Mouse (Mus musculus): ENCODE measurements around the gene Sptb. TPM values are rescaled to one million over a fixed set of nuclear protein-coding genes. Genes with fewer than 3 reads are reported as not detected.
A peak's percentile ranks its signal among the peaks of the same experiment; 100 is the strongest.

Gene Sptb
- polyA plus RNA-seq, 1 experiment from 2014 or later = 5.1 TPM

DNA sequence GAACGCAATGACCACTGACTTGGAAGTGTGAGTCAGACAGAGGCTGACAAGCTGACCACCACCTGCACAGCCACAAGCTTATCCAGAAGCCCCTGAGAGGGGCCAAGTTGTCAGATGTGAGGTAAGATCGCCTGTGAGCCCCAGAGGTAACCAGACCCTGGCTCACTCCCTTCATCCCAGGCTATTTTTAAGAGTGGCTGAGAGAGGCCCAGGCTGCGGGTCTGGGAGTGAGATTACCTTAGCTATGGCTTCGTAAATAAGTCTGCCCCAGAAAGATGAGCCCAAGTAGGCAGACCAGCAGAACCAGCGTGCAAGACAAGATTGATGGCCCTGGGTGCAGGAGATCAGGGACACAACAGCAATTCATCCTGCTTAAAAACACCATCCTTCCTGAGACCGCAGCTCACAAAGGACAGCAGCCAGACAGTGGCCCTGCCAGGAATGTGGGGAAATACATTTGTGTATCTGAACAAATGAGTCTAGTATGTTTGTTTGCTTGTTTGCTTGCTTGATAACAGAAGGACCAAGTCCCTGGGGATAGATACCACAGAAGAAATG lies 58.5 kb downstream of the Sptb start:
- no peaks in the 10 kb centered on the region for H3K9me3 ChIP-seq (replicated peaks; ENCODE audit: control insufficient read depth, low read length, poor library complexity, severe bottlenecking)
- H3K9ac ChIP-seq (ENCODE audit: low read depth, low read length) = no peak overlapping the region
- no peak overlapping the region for H3K4me2 ChIP-seq (ENCODE audit: low read length)
- ATAC-seq = no peak
- WGBS = 92% methylated on average over 6 of the region's 6 CpGs
- no peak overlapping the region for H3K4me3 ChIP-seq (ENCODE audit: low read depth, low read length)
- no peaks in the 10 kb centered on the region for H3K36me3 ChIP-seq (ENCODE audit: control insufficient read depth, insufficient read depth, low read length)
- H3K27ac ChIP-seq (ENCODE audit: low read length) = no peak overlapping the region
- no peaks in the 10 kb centered on the region for H3K27me3 ChIP-seq (ENCODE audit: control insufficient read depth, insufficient read depth, low read depth, low read length)
- H3K4me1 ChIP-seq (ENCODE audit: control insufficient read depth, insufficient read depth, low read length) = peaks cover 2% of the 10 kb centered on the region; the same call in 1 of the 2 replicates

DNA sequence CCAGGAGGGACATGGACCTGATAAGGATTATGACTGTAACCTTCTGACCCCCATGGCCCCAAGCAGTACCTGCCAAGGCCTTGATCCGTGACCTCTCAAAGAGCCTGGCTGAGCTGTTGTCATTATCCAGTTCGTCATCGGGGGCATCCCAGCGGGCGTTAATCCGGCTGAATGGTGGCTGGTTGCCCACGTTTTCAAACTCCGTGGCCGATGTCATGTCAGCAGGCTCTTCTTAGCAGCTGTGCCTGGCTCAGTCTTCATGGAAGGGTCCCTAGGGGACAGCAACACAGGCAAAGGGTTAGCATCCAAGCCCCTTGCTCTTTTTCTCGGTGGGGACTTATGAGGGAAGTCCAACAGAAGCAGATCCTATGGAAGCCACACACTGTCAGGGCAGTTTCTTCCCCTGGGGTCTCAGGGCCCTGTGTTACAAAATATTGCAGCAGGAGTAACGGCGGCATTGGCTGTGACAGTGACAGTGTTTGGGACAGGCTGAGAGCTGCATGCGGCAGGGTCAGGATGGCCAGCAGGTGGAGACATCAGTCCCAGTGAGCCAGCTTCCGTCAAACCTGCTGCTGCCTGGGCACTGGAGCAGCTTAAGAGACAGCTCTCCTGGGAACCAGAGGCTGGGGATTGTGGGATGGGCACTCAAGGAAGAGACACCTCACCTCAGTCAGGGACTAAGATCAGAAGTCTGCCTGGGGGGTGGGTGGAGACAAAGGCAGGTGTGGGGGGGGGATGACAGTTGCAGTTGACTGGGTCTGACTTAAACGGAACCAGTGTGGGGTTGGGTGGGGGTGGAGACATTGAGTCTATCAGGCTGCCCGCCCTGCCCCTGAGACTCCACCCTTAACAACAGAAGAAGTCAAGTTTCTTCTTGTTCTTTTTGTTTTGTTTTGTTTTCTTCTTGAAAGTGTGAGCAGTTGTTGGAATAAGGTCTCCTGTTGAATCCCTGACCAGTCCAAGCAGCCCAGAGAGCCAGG lies 60.3 kb downstream of the Sptb start:
- Histone ChIP-seq H3K9me3 (replicated peaks; ENCODE audit: control insufficient read depth, low read length, poor library complexity, severe bottlenecking) (no peaks in the 10 kb centered on the region), H3K4me2 (ENCODE audit: low read length) (0 out of 2 replicates have a peak overlapping the region, but pooled peaks have one; percentile 14), H3K9ac (ENCODE audit: low read depth, low read length) (0 out of 2 replicates have a peak overlapping the region, but pooled peaks have one; percentile 14), H3K27ac (ENCODE audit: low read length) (no peak overlapping the region), H3K4me1 (ENCODE audit: control insufficient read depth, insufficient read depth, low read length) (peaks cover 10% of the 10 kb centered on the region), H3K4me3 (ENCODE audit: low read depth, low read length) (no peak overlapping the region), H3K36me3 (ENCODE audit: control insufficient read depth, insufficient read depth, low read length) (no peaks in the 10 kb centered on the region), H3K27me3 (ENCODE audit: control insufficient read depth, insufficient read depth, low read depth, low read length) (no peaks in the 10 kb centered on the region)
- peak; percentile 60 for ATAC-seq
- 32% methylated on average over 16 of the region's 16 CpGs for WGBS

DNA sequence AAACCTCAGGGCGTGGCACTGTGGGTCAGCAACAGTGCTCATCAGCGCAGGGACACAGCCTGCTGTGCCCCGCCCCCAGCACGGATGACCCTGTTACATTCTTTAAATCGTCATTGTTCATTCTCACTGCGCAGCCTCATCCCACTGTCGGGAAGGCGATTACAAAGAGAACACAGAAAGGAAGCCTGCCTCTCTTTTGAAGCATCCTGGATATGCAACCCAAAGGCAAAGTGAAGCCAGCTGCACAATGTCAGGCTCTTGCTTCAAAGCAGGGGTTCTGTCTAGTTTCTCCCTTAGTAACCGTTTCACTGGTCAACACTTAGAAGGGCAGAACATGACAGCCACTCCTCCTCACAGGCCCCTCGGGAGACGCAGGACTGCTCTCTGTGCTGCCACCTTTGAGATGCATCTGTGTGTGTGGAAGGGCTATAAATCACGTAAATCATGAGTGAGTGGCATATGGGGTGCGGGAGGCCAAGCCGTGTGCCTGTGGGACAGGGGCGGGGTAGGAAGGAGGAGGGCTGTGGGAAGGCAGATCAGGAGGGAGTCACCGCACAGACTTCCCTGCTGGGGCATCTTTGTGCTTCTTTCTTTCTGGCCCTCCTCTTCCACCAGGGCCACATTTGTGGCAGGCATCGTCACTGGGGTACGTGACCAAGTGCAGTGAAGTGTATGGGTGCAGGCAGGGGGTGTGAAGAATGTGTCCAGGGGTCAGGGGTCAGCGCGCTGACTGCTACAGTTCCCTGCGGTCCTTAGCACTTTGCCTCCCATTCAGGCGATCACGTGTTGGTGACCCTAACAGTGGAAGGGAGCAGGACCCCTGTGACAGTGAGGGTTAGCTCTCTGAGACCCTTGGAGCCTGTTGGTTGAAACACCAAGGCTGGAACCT lies 64.9 kb downstream of the Sptb start:
- Histone ChIP-seq H3K4me1 (ENCODE audit: control insufficient read depth, insufficient read depth, low read length) (peaks cover 12% of the 10 kb centered on the region), H3K4me3 (ENCODE audit: low read depth, low read length) (no peak overlapping the region), H3K36me3 (ENCODE audit: control insufficient read depth, insufficient read depth, low read length) (no peaks in the 10 kb centered on the region), H3K4me2 (ENCODE audit: low read length) (peak overlapping the region; percentile 27; the same call in 1 of the 2 replicates), H3K27me3 (ENCODE audit: control insufficient read depth, insufficient read depth, low read depth, low read length) (no peaks in the 10 kb centered on the region), H3K27ac (ENCODE audit: low read length) (peak overlapping the region; percentile 51), H3K9ac (ENCODE audit: low read depth, low read length) (peak overlapping the region; percentile 32; the same call in 1 of the 2 replicates), H3K9me3 (replicated peaks; ENCODE audit: control insufficient read depth, low read length, poor library complexity, severe bottlenecking) (no peaks in the 10 kb centered on the region)
- WGBS = 41% methylated on average over 23 of the region's 23 CpGs
- ATAC-seq = no peak

GRCm38 (mm10) chr12:76643679-76644078 lies 66.7 kb downstream of the Sptb start:
- Histone ChIP-seq H3K4me3 (ENCODE audit: low read depth, low read length) (no peak overlapping the region), H3K9ac (ENCODE audit: low read depth, low read length) (no peak overlapping the region; the same call in 1 of the 2 replicates), H3K4me1 (ENCODE audit: control insufficient read depth, insufficient read depth, low read length) (peaks cover 9% of the 10 kb centered on the region), H3K9me3 (replicated peaks; ENCODE audit: control insufficient read depth, low read length, poor library complexity, severe bottlenecking) (no peaks in the 10 kb centered on the region), H3K4me2 (ENCODE audit: low read length) (no peak overlapping the region; the same call in 1 of the 2 replicates), H3K27me3 (ENCODE audit: control insufficient read depth, insufficient read depth, low read depth, low read length) (no peaks in the 10 kb centered on the region), H3K36me3 (ENCODE audit: control insufficient read depth, insufficient read depth, low read length) (no peaks in the 10 kb centered on the region), H3K27ac (ENCODE audit: low read length) (peak overlapping the region; percentile 67)
- 53% methylated on average over 8 of the region's 8 CpGs for WGBS
- peak; percentile 28 for ATAC-seq

- no peak for ATAC-seq
- no peaks in the 10 kb centered on the region for H3K36me3 ChIP-seq (ENCODE audit: control insufficient read depth, insufficient read depth, low read length)
- no peak overlapping the region for H3K4me2 ChIP-seq (ENCODE audit: low read length)
- H3K9ac ChIP-seq (ENCODE audit: low read depth, low read length) = no peak overlapping the region
- H3K27me3 ChIP-seq (ENCODE audit: control insufficient read depth, insufficient read depth, low read depth, low read length) = no peaks in the 10 kb centered on the region
- H3K9me3 ChIP-seq (replicated peaks; ENCODE audit: control insufficient read depth, low read length, poor library complexity, severe bottlenecking) = no peaks in the 10 kb centered on the region
- H3K4me1 ChIP-seq (ENCODE audit: control insufficient read depth, insufficient read depth, low read length) = peaks cover 9% of the 10 kb centered on the region
- H3K4me3 ChIP-seq (ENCODE audit: low read depth, low read length) = no peak overlapping the region
- no peak overlapping the region for H3K27ac ChIP-seq (ENCODE audit: low read length)
- WGBS = 98% methylated on average over 4 of the region's 4 CpGs
Observed at GRCm38 (mm10) chr12:76642616-76643015, 67.7 kb downstream of the Sptb start.

DNA sequence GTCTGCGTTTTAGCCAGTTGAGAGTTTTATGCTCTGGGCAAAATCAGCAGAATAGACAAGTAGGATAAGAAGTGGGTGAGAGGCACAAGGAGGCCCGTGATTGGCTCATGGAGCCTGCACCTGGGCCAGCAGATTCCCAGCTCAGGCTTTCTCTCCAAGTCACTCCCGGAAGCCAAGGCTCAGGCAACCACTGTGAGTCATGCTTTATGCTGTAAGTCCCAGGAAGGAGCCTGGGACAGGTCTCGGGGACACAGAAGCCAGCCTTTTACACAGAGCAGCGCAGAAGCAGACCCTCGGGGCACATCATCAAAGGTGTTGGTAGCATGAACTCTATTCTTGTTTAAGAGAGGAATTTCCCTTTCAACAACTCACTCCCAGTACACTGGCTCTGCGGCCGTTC lies 69.7 kb downstream of the Sptb start:
- ATAC-seq = no peak
- H3K9ac ChIP-seq (ENCODE audit: low read depth, low read length) = no peak overlapping the region
- H3K27ac ChIP-seq (ENCODE audit: low read length) = no peak overlapping the region
- H3K4me3 ChIP-seq (ENCODE audit: low read depth, low read length) = no peak overlapping the region
- H3K36me3 ChIP-seq (ENCODE audit: control insufficient read depth, insufficient read depth, low read length) = no peaks in the 10 kb centered on the region
- no peak overlapping the region for H3K4me2 ChIP-seq (ENCODE audit: low read length)
- no peaks in the 10 kb centered on the region for H3K9me3 ChIP-seq (replicated peaks; ENCODE audit: control insufficient read depth, low read length, poor library complexity, severe bottlenecking)
- H3K27me3 ChIP-seq (ENCODE audit: control insufficient read depth, insufficient read depth, low read depth, low read length) = no peaks in the 10 kb centered on the region
- peaks cover 8% of the 10 kb centered on the region for H3K4me1 ChIP-seq (ENCODE audit: control insufficient read depth, insufficient read depth, low read length)
- 36% methylated on average over 8 of the region's 8 CpGs for WGBS

DNA sequence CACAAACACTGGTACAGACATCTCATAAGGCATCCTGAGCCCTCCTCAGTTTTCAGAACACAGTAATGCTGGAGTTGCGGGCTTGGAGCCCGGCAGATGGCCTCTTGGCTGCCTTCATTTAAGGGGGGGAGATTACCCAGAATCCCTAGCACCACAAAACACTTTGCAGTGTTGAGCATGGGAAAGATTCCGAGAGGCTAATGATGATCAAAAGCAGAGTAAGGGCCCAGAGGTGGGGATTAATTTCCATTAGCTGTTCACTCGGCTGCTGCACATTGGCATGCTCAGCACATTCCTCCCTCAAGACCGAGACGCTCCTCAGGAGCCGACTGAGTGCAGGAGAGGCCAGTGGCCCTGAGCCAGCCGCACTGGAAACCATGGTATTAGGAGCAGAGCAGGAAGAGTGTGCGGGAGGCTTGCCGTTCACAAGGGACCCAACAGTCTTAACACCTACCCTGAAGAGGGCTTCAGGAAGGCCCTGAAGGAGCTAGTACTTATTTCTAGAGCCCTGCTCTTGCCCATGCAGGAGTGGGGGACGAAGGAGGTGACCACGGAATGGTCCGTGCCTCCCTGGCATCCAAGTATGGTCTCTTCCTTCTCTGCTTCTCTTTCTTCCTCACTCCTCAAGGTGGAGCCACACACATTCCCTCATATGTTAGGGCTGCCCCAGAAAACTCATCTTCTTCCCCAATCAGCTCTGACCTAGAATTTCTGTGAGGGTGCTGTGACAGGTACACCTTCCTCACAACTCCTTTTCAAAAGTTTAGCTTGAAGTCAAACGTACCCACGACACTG lies 75.3 kb downstream of the Sptb start:
- no peaks in the 10 kb centered on the region for H3K9me3 ChIP-seq (replicated peaks; ENCODE audit: control insufficient read depth, low read length, poor library complexity, severe bottlenecking)
- no peak overlapping the region for H3K4me3 ChIP-seq (ENCODE audit: low read depth, low read length)
- peak overlapping the region; percentile 31 for H3K27ac ChIP-seq (ENCODE audit: low read length)
- peak; percentile 81 for ATAC-seq
- peaks cover 8% of the 10 kb centered on the region; the same call in 1 of the 2 replicates for H3K4me1 ChIP-seq (ENCODE audit: control insufficient read depth, insufficient read depth, low read length)
- WGBS = 37% methylated on average over 15 of the region's 15 CpGs
- no peak overlapping the region for H3K9ac ChIP-seq (ENCODE audit: low read depth, low read length)
- peak overlapping the region; percentile 29; the same call in 1 of the 2 replicates for H3K4me2 ChIP-seq (ENCODE audit: low read length)
- no peaks in the 10 kb centered on the region for H3K27me3 ChIP-seq (ENCODE audit: control insufficient read depth, insufficient read depth, low read depth, low read length)
- H3K36me3 ChIP-seq (ENCODE audit: control insufficient read depth, insufficient read depth, low read length) = no peaks in the 10 kb centered on the region

DNA sequence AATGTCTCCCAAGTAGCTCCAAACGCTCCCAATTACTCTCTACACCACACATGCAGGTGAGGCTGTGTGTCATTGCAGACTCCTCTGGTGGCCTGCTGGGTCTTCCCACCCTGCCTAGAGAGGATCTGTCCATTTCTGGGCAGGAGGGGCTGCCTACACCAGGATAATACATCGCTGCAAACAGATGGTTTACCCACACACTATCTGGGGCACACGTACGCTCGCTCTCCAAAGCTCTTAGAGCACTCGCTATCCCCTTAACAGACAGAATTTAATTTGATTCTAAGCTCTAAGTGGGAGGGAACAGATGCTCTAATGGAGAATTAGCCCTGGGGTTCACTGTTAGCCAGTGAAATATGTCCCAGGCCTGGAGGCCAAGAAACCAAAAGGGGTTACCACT lies 87.0 kb downstream of the Sptb start:
- no peaks in the 10 kb centered on the region for H3K9me3 ChIP-seq (replicated peaks; ENCODE audit: control insufficient read depth, low read length, poor library complexity, severe bottlenecking)
- H3K27ac ChIP-seq (ENCODE audit: low read length) = no peak overlapping the region
- no peak overlapping the region for H3K9ac ChIP-seq (ENCODE audit: low read depth, low read length)
- H3K4me2 ChIP-seq (ENCODE audit: low read length) = no peak overlapping the region
- H3K36me3 ChIP-seq (ENCODE audit: control insufficient read depth, insufficient read depth, low read length) = peaks cover 4% of the 10 kb centered on the region; the same call in 1 of the 2 replicates
- no peaks in the 10 kb centered on the region for H3K4me1 ChIP-seq (ENCODE audit: control insufficient read depth, insufficient read depth, low read length)
- H3K27me3 ChIP-seq (ENCODE audit: control insufficient read depth, insufficient read depth, low read depth, low read length) = no peaks in the 10 kb centered on the region
- H3K4me3 ChIP-seq (ENCODE audit: low read depth, low read length) = no peak overlapping the region
- WGBS = 67% methylated on average over 6 of the region's 6 CpGs
- no peak for ATAC-seq
